8 mouse cellular contexts compared by ENCODE assay signal in the genomic region with DNA sequence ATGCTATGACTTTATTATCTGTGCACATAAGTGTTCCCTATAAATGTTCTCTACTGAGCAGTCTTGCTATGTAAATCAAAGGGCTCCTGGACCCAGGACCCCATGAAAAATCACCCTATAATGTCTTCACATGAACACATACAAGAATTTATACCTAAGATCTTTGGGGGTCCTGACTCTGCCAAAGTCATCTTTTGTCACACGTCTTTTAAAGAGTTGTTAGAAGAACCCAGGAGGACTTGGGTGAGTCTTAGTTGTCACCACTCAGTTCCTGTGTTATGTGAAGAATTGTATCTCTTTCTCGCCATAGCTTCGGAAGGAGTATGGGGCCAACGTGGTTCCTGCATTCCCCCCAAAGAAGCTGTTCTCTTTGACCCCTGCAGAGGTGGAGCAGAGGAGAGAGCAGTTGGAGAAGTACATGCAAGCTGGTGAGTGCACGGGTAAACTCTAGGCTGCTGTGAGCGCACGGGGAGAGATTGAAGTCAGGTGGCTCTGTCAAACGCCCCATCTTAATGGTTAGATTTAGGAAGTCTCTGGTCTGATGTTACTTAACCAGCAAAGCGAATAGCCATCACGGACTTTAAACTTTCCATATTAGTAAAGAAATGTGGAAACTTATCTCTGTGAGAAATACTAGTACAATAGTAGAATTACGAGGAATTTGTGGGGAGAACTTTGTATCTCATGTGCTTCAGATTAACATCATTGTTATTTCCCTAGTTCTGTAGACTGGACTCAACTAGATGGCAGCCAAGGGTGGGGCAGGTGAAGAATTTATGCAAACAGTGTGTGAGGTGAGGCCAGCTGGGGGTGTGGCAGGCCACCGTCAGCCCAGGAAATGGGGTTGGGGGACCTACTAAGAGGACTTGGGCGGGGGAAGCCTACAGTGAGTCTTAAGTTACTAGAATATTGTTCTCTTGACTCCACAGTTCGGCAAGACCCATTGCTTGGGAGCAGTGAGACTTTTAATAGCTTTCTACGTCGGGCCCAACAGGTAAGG. TPM values are rescaled to one million over a fixed set of nuclear protein-coding genes. Genes with fewer than 3 reads are reported as not detected.
DNase-seq lines count a peak whose midpoint lies in the region; ATAC-seq and TF ChIP-seq lines count a peak whose summit lies in the region.

No protein-coding gene starts in this region.

- TF ChIP-seq CTCF in lung, postnatal 0 days (IDR thresholded peaks at IDR 0.05) = no peak

- H3K4me1 ChIP-seq in forebrain, embryonic 10.5 days = peaks cover 25% of the 10 kb centered on the region
- peaks cover 17% of the 10 kb centered on the region for H3K4me1 ChIP-seq in forebrain, embryonic 16.5 days (replicated peaks; ENCODE audit: control insufficient read depth, insufficient read depth, low read length)
- peaks cover 15% of the 10 kb centered on the region for H3K4me1 ChIP-seq in lung, embryonic 16.5 days (replicated peaks; ENCODE audit: control insufficient read depth, insufficient read depth, low read length)
- H3K4me1 ChIP-seq in lung, postnatal 0 days (ENCODE audit: insufficient read depth, low read depth, low read length) = no peaks in the 10 kb centered on the region; the same call in 1 of the 2 replicates
- peaks cover 38% of the 10 kb centered on the region for H3K4me1 ChIP-seq in liver, embryonic 12.5 days
- peaks cover 21% of the 10 kb centered on the region for H3K4me1 ChIP-seq in stomach, embryonic 16.5 days (ENCODE audit: control insufficient read depth, insufficient read depth, low read length)

- H3K27ac ChIP-seq in forebrain, embryonic 10.5 days = no peak overlapping the region
- no peak overlapping the region for H3K27ac ChIP-seq in forebrain, embryonic 16.5 days (ENCODE audit: low read length)
- H3K27ac ChIP-seq in lung, embryonic 16.5 days (ENCODE audit: low read length) = no peak overlapping the region
- no peak overlapping the region for H3K27ac ChIP-seq in lung, postnatal 0 days (ENCODE audit: low read length)
- 0 out of 2 replicates have a peak overlapping the region, but pooled peaks have one; percentile 87 for H3K27ac ChIP-seq in liver, embryonic 12.5 days
- no peak overlapping the region for H3K27ac ChIP-seq in stomach, embryonic 16.5 days (ENCODE audit: low read length)

- no peaks in the 10 kb centered on the region for H3K27me3 ChIP-seq in forebrain, embryonic 10.5 days (ENCODE audit: poor library complexity, severe bottlenecking)
- no peaks in the 10 kb centered on the region for H3K27me3 ChIP-seq in forebrain, embryonic 16.5 days (replicated peaks; ENCODE audit: control insufficient read depth, insufficient read depth, low read length)
- H3K27me3 ChIP-seq in lung, embryonic 16.5 days (ENCODE audit: control insufficient read depth, insufficient read depth, low read depth, low read length) = no peaks in the 10 kb centered on the region
- H3K27me3 ChIP-seq in lung, postnatal 0 days (replicated peaks; ENCODE audit: insufficient read depth, low read length) = no peaks in the 10 kb centered on the region
- no peaks in the 10 kb centered on the region for H3K27me3 ChIP-seq in liver, embryonic 12.5 days (replicated peaks)
- no peaks in the 10 kb centered on the region for H3K27me3 ChIP-seq in stomach, embryonic 16.5 days (ENCODE audit: control insufficient read depth, insufficient read depth, low read length)

- no peak overlapping the region; the same call in 1 of the 2 replicates for H3K4me2 ChIP-seq in forebrain, embryonic 16.5 days (ENCODE audit: low read length)
- H3K4me2 ChIP-seq in lung, embryonic 16.5 days (ENCODE audit: low read depth, low read length) = peak overlapping the region; percentile 89
- no peak overlapping the region for H3K4me2 ChIP-seq in lung, postnatal 0 days (replicated peaks; ENCODE audit: low read depth, low read length)
- H3K4me2 ChIP-seq in liver, embryonic 12.5 days = peak overlapping the region; percentile 87
- H3K4me2 ChIP-seq in stomach, embryonic 16.5 days (ENCODE audit: low read depth, low read length) = peak overlapping the region; percentile 79

- no peak for TF ChIP-seq EP300 in lung, postnatal 0 days (IDR thresholded peaks at IDR 0.05)

- DNase-seq in forebrain, embryonic 10.5 days (ENCODE audit: extremely low spot score, low spot score) = no peak
- DNase-seq in lung, postnatal 0 days (ENCODE audit: low spot score) = no peak
- no peak for DNase-seq in thymus, postnatal 14 days
- no peak for DNase-seq in retina, embryonic 14.5 days (ENCODE audit: low spot score)

- H3K4me3 ChIP-seq in forebrain, embryonic 10.5 days = peak overlapping the region; percentile 73
- H3K4me3 ChIP-seq in forebrain, embryonic 16.5 days (replicated peaks; ENCODE audit: low read length) = no peak overlapping the region
- peak overlapping the region; percentile 99 for H3K4me3 ChIP-seq in lung, embryonic 16.5 days (ENCODE audit: low read length)
- H3K4me3 ChIP-seq in lung, postnatal 0 days (ENCODE audit: low read depth, low read length) = no peak overlapping the region
- H3K4me3 ChIP-seq in liver, embryonic 12.5 days = peak overlapping the region; percentile 71
- H3K4me3 ChIP-seq in stomach, embryonic 16.5 days (replicated peaks; ENCODE audit: low read length) = peak overlapping the region; percentile 97

- no peak for ATAC-seq in forebrain, embryonic 16.5 days
- no peak for ATAC-seq in lung, embryonic 16.5 days (ENCODE audit: low read depth)
- ATAC-seq in lung, postnatal 0 days = no peak
- no peak for ATAC-seq in liver, embryonic 12.5 days
- no peak for ATAC-seq in stomach, embryonic 16.5 days (ENCODE audit: insufficient read depth, low FRiP score)

- WGBS in forebrain, embryonic 10.5 days = 93% methylated on average over 16 of the region's 16 CpGs
- 93% methylated on average over 16 of the region's 16 CpGs for WGBS in forebrain, embryonic 16.5 days
- 88% methylated on average over 16 of the region's 16 CpGs for WGBS in lung, embryonic 16.5 days
- 86% methylated on average over 16 of the region's 16 CpGs for WGBS in lung, postnatal 0 days
- WGBS in liver, embryonic 12.5 days (ENCODE audit: insufficient replicate concordance) = 85% methylated on average over 16 of the region's 16 CpGs
- WGBS in stomach, embryonic 16.5 days = 87% methylated on average over 16 of the region's 16 CpGs

- H3K9me3 ChIP-seq in forebrain, embryonic 10.5 days = no peaks in the 10 kb centered on the region
- H3K9me3 ChIP-seq in forebrain, embryonic 16.5 days (ENCODE audit: control insufficient read depth, low read length) = no peaks in the 10 kb centered on the region
- H3K9me3 ChIP-seq in lung, embryonic 16.5 days (ENCODE audit: control insufficient read depth, low read length) = no peaks in the 10 kb centered on the region
- no peaks in the 10 kb centered on the region for H3K9me3 ChIP-seq in lung, postnatal 0 days (ENCODE audit: low read length)
- no peaks in the 10 kb centered on the region for H3K9me3 ChIP-seq in liver, embryonic 12.5 days (replicated peaks)
- no peaks in the 10 kb centered on the region for H3K9me3 ChIP-seq in stomach, embryonic 16.5 days (replicated peaks; ENCODE audit: control insufficient read depth, low read length)

- H3K36me3 ChIP-seq in forebrain, embryonic 10.5 days (replicated peaks) = peaks cover 74% of the 10 kb centered on the region
- peaks cover 51% of the 10 kb centered on the region for H3K36me3 ChIP-seq in forebrain, embryonic 16.5 days (ENCODE audit: control insufficient read depth, insufficient read depth)
- H3K36me3 ChIP-seq in lung, embryonic 16.5 days (ENCODE audit: control insufficient read depth, insufficient read depth, low read length) = peaks cover 62% of the 10 kb centered on the region
- peaks cover 50% of the 10 kb centered on the region for H3K36me3 ChIP-seq in lung, postnatal 0 days (ENCODE audit: insufficient read depth, low read length)
- H3K36me3 ChIP-seq in liver, embryonic 12.5 days = peaks cover 73% of the 10 kb centered on the region
- peaks cover 41% of the 10 kb centered on the region for H3K36me3 ChIP-seq in stomach, embryonic 16.5 days (ENCODE audit: control insufficient read depth, insufficient read depth, low read length)

- H3K9ac ChIP-seq in forebrain, embryonic 16.5 days (replicated peaks; ENCODE audit: low read depth, low read length) = no peak overlapping the region
- peak overlapping the region; percentile 93; the same call in 1 of the 2 replicates for H3K9ac ChIP-seq in lung, embryonic 16.5 days (ENCODE audit: low read length)
- H3K9ac ChIP-seq in lung, postnatal 0 days (replicated peaks; ENCODE audit: low read depth) = no peak overlapping the region
- H3K9ac ChIP-seq in liver, embryonic 12.5 days = peak overlapping the region; percentile 89
- H3K9ac ChIP-seq in stomach, embryonic 16.5 days (ENCODE audit: low read length) = no peak overlapping the region

RNA-seq across cellular contexts. Expression of gene Eif2b4, which starts 1.6 kb away (rescaled TPM):
- polyA plus RNA-seq in forebrain, embryonic 10.5 days (2016; fragmentation: Nextera tagmentation; extraction: Ambion mirVana) = 85.4 and 91.7 TPM in 2 replicates
- polyA plus RNA-seq in forebrain, embryonic 16.5 days (2015; fragmentation: Nextera tagmentation; extraction: Ambion mirVana) = 91.0 and 93.4 TPM in 2 replicates
- polyA plus RNA-seq in lung, embryonic 16.5 days (2015; fragmentation: Nextera tagmentation; extraction: Ambion mirVana) = 58.9 and 64.2 TPM in 2 replicates
- polyA plus RNA-seq in lung, postnatal 0 days (2015; fragmentation: Nextera tagmentation; extraction: Ambion mirVana) = 44.4 and 45.0 TPM in 2 replicates
- 67.2 and 73.1 TPM in 2 replicates for polyA plus RNA-seq in liver, embryonic 12.5 days (2016; fragmentation: Nextera tagmentation; extraction: Ambion mirVana)
- 66.5 and 66.7 TPM in 2 replicates for polyA plus RNA-seq in stomach, embryonic 16.5 days (2015; fragmentation: Nextera tagmentation; extraction: Ambion mirVana)

RNA-seq across cellular contexts. Expression of gene Snx17, which starts 1.8 kb away (rescaled TPM):
- polyA plus RNA-seq in forebrain, embryonic 10.5 days (2016; fragmentation: Nextera tagmentation; extraction: Ambion mirVana) = 132 and 133 TPM in 2 replicates
- polyA plus RNA-seq in forebrain, embryonic 16.5 days (2015; fragmentation: Nextera tagmentation; extraction: Ambion mirVana) = 131 and 139 TPM in 2 replicates
- 144 and 145 TPM in 2 replicates for polyA plus RNA-seq in lung, embryonic 16.5 days (2015; fragmentation: Nextera tagmentation; extraction: Ambion mirVana)
- 103 and 106 TPM in 2 replicates for polyA plus RNA-seq in lung, postnatal 0 days (2015; fragmentation: Nextera tagmentation; extraction: Ambion mirVana)
- polyA plus RNA-seq in liver, embryonic 12.5 days (2016; fragmentation: Nextera tagmentation; extraction: Ambion mirVana) = 58.2 and 62.3 TPM in 2 replicates
- polyA plus RNA-seq in stomach, embryonic 16.5 days (2015; fragmentation: Nextera tagmentation; extraction: Ambion mirVana) = 129 and 131 TPM in 2 replicates

RNA-seq across cellular contexts. Expression of gene Zfp513, which starts 7.3 kb away (rescaled TPM):
- 8.5 and 9.0 TPM in 2 replicates for polyA plus RNA-seq in forebrain, embryonic 10.5 days (2016; fragmentation: Nextera tagmentation; extraction: Ambion mirVana)
- 13.0 and 14.7 TPM in 2 replicates for polyA plus RNA-seq in forebrain, embryonic 16.5 days (2015; fragmentation: Nextera tagmentation; extraction: Ambion mirVana)
- 5.8 and 6.6 TPM in 2 replicates for polyA plus RNA-seq in lung, embryonic 16.5 days (2015; fragmentation: Nextera tagmentation; extraction: Ambion mirVana)
- polyA plus RNA-seq in lung, postnatal 0 days (2015; fragmentation: Nextera tagmentation; extraction: Ambion mirVana) = 6.6 and 7.4 TPM in 2 replicates
- 4.5 and 7.2 TPM in 2 replicates for polyA plus RNA-seq in liver, embryonic 12.5 days (2016; fragmentation: Nextera tagmentation; extraction: Ambion mirVana)
- 4.1 and 5.2 TPM in 2 replicates for polyA plus RNA-seq in stomach, embryonic 16.5 days (2015; fragmentation: Nextera tagmentation; extraction: Ambion mirVana)

RNA-seq across cellular contexts. Expression of gene Gtf3c2, which starts 14.8 kb away (rescaled TPM):
- 132 and 136 TPM in 2 replicates for polyA plus RNA-seq in forebrain, embryonic 10.5 days (2016; fragmentation: Nextera tagmentation; extraction: Ambion mirVana)
- 72.1 and 79.4 TPM in 2 replicates for polyA plus RNA-seq in forebrain, embryonic 16.5 days (2015; fragmentation: Nextera tagmentation; extraction: Ambion mirVana)
- 72.4 and 78.2 TPM in 2 replicates for polyA plus RNA-seq in lung, embryonic 16.5 days (2015; fragmentation: Nextera tagmentation; extraction: Ambion mirVana)
- polyA plus RNA-seq in lung, postnatal 0 days (2015; fragmentation: Nextera tagmentation; extraction: Ambion mirVana) = 24.2 and 26.2 TPM in 2 replicates
- polyA plus RNA-seq in liver, embryonic 12.5 days (2016; fragmentation: Nextera tagmentation; extraction: Ambion mirVana) = 51.5 and 53.1 TPM in 2 replicates
- 68.1 and 69.4 TPM in 2 replicates for polyA plus RNA-seq in stomach, embryonic 16.5 days (2015; fragmentation: Nextera tagmentation; extraction: Ambion mirVana)

RNA-seq across cellular contexts. Expression of gene Gm29609, which starts 15.1 kb away (rescaled TPM):
- 1.4 and 1.6 TPM in 2 replicates for polyA plus RNA-seq in forebrain, embryonic 10.5 days (2016; fragmentation: Nextera tagmentation; extraction: Ambion mirVana)
- polyA plus RNA-seq in forebrain, embryonic 16.5 days (2015; fragmentation: Nextera tagmentation; extraction: Ambion mirVana) = 1.8 and 2.5 TPM in 2 replicates
- polyA plus RNA-seq in lung, embryonic 16.5 days (2015; fragmentation: Nextera tagmentation; extraction: Ambion mirVana) = 1.5 and 1.9 TPM in 2 replicates
- polyA plus RNA-seq in lung, postnatal 0 days (2015; fragmentation: Nextera tagmentation; extraction: Ambion mirVana) = 0.73 TPM in 1 of 2 replicates, not detected in the other
- 0.90 and 1.3 TPM in 2 replicates for polyA plus RNA-seq in liver, embryonic 12.5 days (2016; fragmentation: Nextera tagmentation; extraction: Ambion mirVana)
- polyA plus RNA-seq in stomach, embryonic 16.5 days (2015; fragmentation: Nextera tagmentation; extraction: Ambion mirVana) = 1.2 and 2.0 TPM in 2 replicates

Comparison
In these comparisons a context has a peak if more than half of its experiments do, and no peak if none do; other contexts are left out.
1. H3K4me3 ChIP-seq: peak in forebrain, embryonic 10.5 days (single experiment), lung, embryonic 16.5 days (single experiment), liver, embryonic 12.5 days (single experiment) and stomach, embryonic 16.5 days (single experiment); none in forebrain, embryonic 16.5 days (single experiment) and lung, postnatal 0 days (single experiment).
2. H3K4me2 ChIP-seq: peak in lung, embryonic 16.5 days (single experiment), liver, embryonic 12.5 days (single experiment) and stomach, embryonic 16.5 days (single experiment); none in forebrain, embryonic 16.5 days (single experiment) and lung, postnatal 0 days (single experiment).
3. H3K9ac ChIP-seq: peak in lung, embryonic 16.5 days (single experiment) and liver, embryonic 12.5 days (single experiment); none in forebrain, embryonic 16.5 days (single experiment), lung, postnatal 0 days (single experiment) and stomach, embryonic 16.5 days (single experiment).